Mouse (Mus musculus) liver, embryonic 11.5 days (tissue): Measurements from ENCODE around the gene Nav2. TPM values are rescaled to one million over a fixed set of nuclear protein-coding genes. Genes with fewer than 3 reads are reported as not detected.

ENCODE experiments used
- ATAC-seq: fragments of 200-750 bp; cut with Nextera tagmentation; replicated peaks from 2 replicates; pipeline ENCODE4 v1.8.0; 2017; ENCODE audit warnings: moderate number of reproducible peaks, mild to moderate bottlenecking, moderate TSS enrichment, moderate library complexity; ENCODE audit not compliant: low FRiP score
- DNase-seq: peaks from one replicate; pipeline ENCODE4 v3.0.0-alpha.2; 2017; ENCODE audit warnings: low spot score
- H3K27ac ChIP-seq: fragments of 300-500 bp; sonication (generic); 2 replicates; pipeline ENCODE4 v1.5.1; 2014; ENCODE audit warnings: mild to moderate bottlenecking, low read depth, low read length, control low read depth
- H3K27me3 ChIP-seq: fragments of 300-500 bp; sonication (generic); replicated peaks from 2 replicates; pipeline ENCODE4 v1.6.1; 2014; ENCODE audit warnings: low read length, mixed read lengths; ENCODE audit not compliant: control insufficient read depth, insufficient read depth
- H3K36me3 ChIP-seq: fragments of 300-500 bp; sonication (generic); 2 replicates; pipeline ENCODE4 v1.6.1; 2014; ENCODE audit warnings: mild to moderate bottlenecking, low read length, moderate library complexity, mixed read lengths; ENCODE audit not compliant: control insufficient read depth, insufficient read depth
- H3K4me1 ChIP-seq: fragments of 300-500 bp; sonication (generic); replicated peaks from 2 replicates; pipeline ENCODE4 v1.6.1; 2014; ENCODE audit warnings: low read length, mixed read lengths; ENCODE audit not compliant: control insufficient read depth, insufficient read depth
- H3K4me2 ChIP-seq: fragments of 300-500 bp; sonication (generic); 2 replicates; pipeline ENCODE4 v1.6.1; 2014; ENCODE audit warnings: mild to moderate bottlenecking, control low read depth, moderate library complexity
- H3K4me3 ChIP-seq: fragments of 300-500 bp; sonication (generic); 2 replicates; pipeline ENCODE4 v1.5.1; 2014; ENCODE audit warnings: low read depth, low read length, control low read depth
- H3K9ac ChIP-seq: fragments of 300-500 bp; sonication (generic); 2 replicates; pipeline ENCODE4 v1.6.1; 2014; ENCODE audit warnings: low read depth, low read length, control low read depth
- H3K9me3 ChIP-seq: fragments of 300-500 bp; sonication (generic); 2 replicates; pipeline ENCODE4 v1.6.1; 2016; ENCODE audit warnings: low read length, inconsistent platforms, mixed read lengths; ENCODE audit not compliant: control insufficient read depth
- WGBS: fragments of 180-500 bp; shearing (Covaris S2); extraction: QIAGEN DNeasy Blood & Tissue Kit; methylation state at CpG from one replicate; pipeline ENCODE4 v1.1.7; 2014; 5-methylcytosine and 5-hydroxymethylcytosine counted together
- polyA plus RNA-seq: library from polyadenylated mRNA; unstranded; fragments of >200 nt; fragmentation: Nextera tagmentation; extraction: Ambion mirVana; gene quantifications from 2 replicates; pipeline ENCODE4 v1.2.1, GENCODE M21; 2014

The Nav2 gene
- polyA plus RNA-seq, 1 experiment from 2014 or later = 6.2 TPM

GRCm38 (mm10) chr7:48995171-48995570 is 86.7 kb downstream of the Nav2 start:
- H3K9ac ChIP-seq = no peak overlapping the region
- DNase-seq (no peak), ATAC-seq (no peak)
- no peak overlapping the region for H3K4me2 ChIP-seq
- 36% methylated on average over 13 of the region's 13 CpGs for WGBS
- H3K9me3 ChIP-seq = no peaks in the 10 kb centered on the region
- no peak overlapping the region for H3K4me3 ChIP-seq
- H3K4me1 ChIP-seq = peaks cover 14% of the 10 kb centered on the region
- H3K27me3 ChIP-seq = peaks cover 8% of the 10 kb centered on the region; the same call in 1 of the 2 replicates
- H3K27ac ChIP-seq = no peak overlapping the region
- no peaks in the 10 kb centered on the region for H3K36me3 ChIP-seq

- 72% methylated on average over 8 of the region's 8 CpGs for WGBS
- Histone ChIP-seq H3K9ac (no peak overlapping the region), H3K4me1 (peaks cover 14% of the 10 kb centered on the region)
These were observed 87.2 kb downstream of the Nav2 start for GRCm38 (mm10) chr7:48995701-48996100.

GRCm38 (mm10) chr7:48996829-48997228 is 88.3 kb downstream of the Nav2 start:
- H3K9ac ChIP-seq = no peak overlapping the region
- H3K4me1 ChIP-seq = peaks cover 7% of the 10 kb centered on the region
- no peak overlapping the region for H3K27ac ChIP-seq
- 61% methylated on average over 5 of the region's 5 CpGs for WGBS
- no peaks in the 10 kb centered on the region for H3K36me3 ChIP-seq
- H3K9me3 ChIP-seq = no peaks in the 10 kb centered on the region
- no peak overlapping the region for H3K4me2 ChIP-seq
- peaks cover 8% of the 10 kb centered on the region; the same call in 1 of the 2 replicates for H3K27me3 ChIP-seq
- no peak overlapping the region for H3K4me3 ChIP-seq
- no peak for ATAC-seq
- no peak for DNase-seq

More at GRCm38 (mm10) chr7:48995701-48996100, 87.2 kb downstream of the Nav2 start:
- Histone ChIP-seq H3K9me3 (no peaks in the 10 kb centered on the region), H3K4me3 (no peak overlapping the region), H3K4me2 (no peak overlapping the region), H3K27ac (no peak overlapping the region), H3K36me3 (no peaks in the 10 kb centered on the region), H3K27me3 (peaks cover 8% of the 10 kb centered on the region; the same call in 1 of the 2 replicates)
- DNase-seq = no peak
- no peak for ATAC-seq

- no peaks in the 10 kb centered on the region for H3K9me3 ChIP-seq
- H3K27me3 ChIP-seq = peaks cover 8% of the 10 kb centered on the region; the same call in 1 of the 2 replicates
- DNase-seq (no peak), ATAC-seq (no peak)
- H3K27ac ChIP-seq = no peak overlapping the region
- H3K4me1 ChIP-seq = no peaks in the 10 kb centered on the region; the same call in none of the 2 replicates
- WGBS = 79% methylated on average over 8 of the region's 8 CpGs
- no peak overlapping the region for H3K9ac ChIP-seq
- no peaks in the 10 kb centered on the region for H3K36me3 ChIP-seq
- no peak overlapping the region for H3K4me2 ChIP-seq
- no peak overlapping the region for H3K4me3 ChIP-seq
These were observed 89.6 kb downstream of the Nav2 start for GRCm38 (mm10) chr7:48998097-48998496.

GRCm38 (mm10) chr7:48998595-48998994 is 90.1 kb downstream of the Nav2 start:
- Histone ChIP-seq H3K4me2 (no peak overlapping the region), H3K9me3 (no peaks in the 10 kb centered on the region), H3K4me3 (no peak overlapping the region), H3K36me3 (no peaks in the 10 kb centered on the region), H3K4me1 (no peaks in the 10 kb centered on the region), H3K27me3 (peaks cover 8% of the 10 kb centered on the region; the same call in 1 of the 2 replicates), H3K27ac (no peak overlapping the region), H3K9ac (no peak overlapping the region)
- ATAC-seq (no peak), DNase-seq (no peak)
- WGBS = 43% methylated on average over 10 of the region's 10 CpGs

DNA sequence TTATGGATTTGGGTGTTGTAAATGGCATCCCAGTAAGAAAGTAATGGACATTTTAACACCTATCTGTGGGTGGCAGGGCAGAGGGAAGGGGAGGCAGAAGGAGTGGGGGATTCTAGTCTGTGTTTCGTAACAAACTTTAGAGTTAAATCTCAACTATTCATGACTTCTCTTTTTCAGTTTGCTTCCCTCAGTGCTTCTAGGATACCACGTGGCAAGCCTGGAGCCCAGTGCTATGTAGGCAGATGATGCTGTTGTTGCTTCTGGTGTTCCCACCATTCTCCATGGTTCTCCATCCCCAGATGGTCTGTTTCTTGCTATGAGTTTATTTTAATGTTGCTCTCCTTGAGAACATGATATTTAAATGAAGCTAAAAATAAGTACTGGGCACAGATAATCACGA is 92.3 kb downstream of the Nav2 start:
- Histone ChIP-seq H3K9me3 (no peaks in the 10 kb centered on the region), H3K9ac (no peak overlapping the region), H3K27me3 (peaks cover 3% of the 10 kb centered on the region; the same call in 1 of the 2 replicates), H3K27ac (no peak overlapping the region), H3K36me3 (no peaks in the 10 kb centered on the region), H3K4me2 (no peak overlapping the region), H3K4me1 (no peaks in the 10 kb centered on the region), H3K4me3 (no peak overlapping the region)
- 56% methylated on average over 3 of the region's 3 CpGs for WGBS
- DNase-seq = no peak
- no peak for ATAC-seq

- H3K36me3 ChIP-seq = no peaks in the 10 kb centered on the region
- ATAC-seq = no peak
- no peak for DNase-seq
- H3K4me2 ChIP-seq = no peak overlapping the region
- H3K27ac ChIP-seq = no peak overlapping the region
- no peak overlapping the region for H3K4me3 ChIP-seq
- no peaks in the 10 kb centered on the region for H3K27me3 ChIP-seq
- no peaks in the 10 kb centered on the region for H3K9me3 ChIP-seq
- 60% methylated on average over 5 of the region's 5 CpGs for WGBS
- no peaks in the 10 kb centered on the region for H3K4me1 ChIP-seq
- no peak overlapping the region for H3K9ac ChIP-seq
These were observed 95.9 kb downstream of the Nav2 start for GRCm38 (mm10) chr7:49004402-49004801.

- H3K27me3 ChIP-seq = no peaks in the 10 kb centered on the region
- no peak overlapping the region for H3K27ac ChIP-seq
- H3K4me2 ChIP-seq = no peak overlapping the region
- H3K9ac ChIP-seq = no peak overlapping the region
- H3K4me3 ChIP-seq = no peak overlapping the region
- no peaks in the 10 kb centered on the region for H3K36me3 ChIP-seq
- DNase-seq (no peak), ATAC-seq (no peak)
- H3K9me3 ChIP-seq = no peaks in the 10 kb centered on the region
- H3K4me1 ChIP-seq = no peaks in the 10 kb centered on the region
- WGBS = 56% methylated on average over 7 of the region's 7 CpGs
These were observed 98.4 kb downstream of the Nav2 start for GRCm38 (mm10) chr7:49006886-49007285.

DNA sequence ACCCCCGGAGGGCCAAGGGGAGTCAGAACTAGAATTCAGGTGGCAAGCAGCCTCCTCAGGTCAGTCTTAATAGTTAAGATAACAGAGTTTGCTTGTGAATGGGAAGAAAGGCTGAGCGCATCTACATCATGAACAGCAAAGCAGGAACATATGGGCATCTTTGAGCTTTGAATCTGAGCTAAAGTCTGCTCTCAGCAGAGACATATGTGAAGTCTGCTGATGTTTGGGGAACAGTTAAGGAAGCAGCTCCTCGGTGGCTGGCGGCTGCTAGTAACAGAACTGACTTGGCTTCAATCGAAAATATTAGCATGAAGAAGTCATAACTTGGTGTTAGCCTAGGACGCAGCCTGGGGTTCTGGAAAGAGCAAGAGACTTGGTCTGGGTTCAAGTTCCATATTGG is 102.2 kb downstream of the Nav2 start:
- ATAC-seq (no peak), DNase-seq (no peak)
- no peaks in the 10 kb centered on the region for H3K36me3 ChIP-seq
- H3K27me3 ChIP-seq = no peaks in the 10 kb centered on the region
- H3K9me3 ChIP-seq = no peaks in the 10 kb centered on the region
- H3K4me1 ChIP-seq = no peaks in the 10 kb centered on the region
- no peak overlapping the region for H3K27ac ChIP-seq
- H3K4me2 ChIP-seq = no peak overlapping the region
- WGBS = 90% methylated on average over 6 of the region's 6 CpGs
- no peak overlapping the region for H3K9ac ChIP-seq
- no peak overlapping the region for H3K4me3 ChIP-seq
